Mouse (Mus musculus): Measurements from ENCODE around the gene Alkbh2. TPM values are rescaled to one million over a fixed set of nuclear protein-coding genes. Genes with fewer than 3 reads are reported as not detected.

Alkbh2 gene
- polyA plus RNA-seq, 1 experiment, result 11.6 TPM

GRCm38 (mm10) chr5:114163117-114163696, 35.2 kb upstream of the Alkbh2 start:
- H3K4me1 ChIP-seq, result peaks cover 8% of the 10 kb centered on the region
- H3K4me3 ChIP-seq (replicated peaks), result no peak overlapping the region
- H3K36me3 ChIP-seq (replicated peaks; ENCODE audit: low read length), result no peaks in the 10 kb centered on the region
- peaks cover 1% of the 10 kb centered on the region; the same call in 1 of the 2 replicates for H3K9me3 ChIP-seq
- TF ChIP-seq FLI1 (IDR thresholded peaks at IDR 0.05; ENCODE audit: low read length) (no peak), GATA1 (IDR thresholded peaks at IDR 0.05; ENCODE audit: borderline replicate concordance, low read length) (no peak)
- peaks cover 24% of the 10 kb centered on the region for H3K27me3 ChIP-seq (replicated peaks)

GRCm38 (mm10) chr5:114162106-114162815, 34.2 kb upstream of the Alkbh2 start:
- H3K36me3 ChIP-seq (replicated peaks; ENCODE audit: low read length), result no peaks in the 10 kb centered on the region
- no peak for TF ChIP-seq GATA1 (IDR thresholded peaks at IDR 0.05; ENCODE audit: borderline replicate concordance, low read length)
- no peak for TF ChIP-seq FLI1 (IDR thresholded peaks at IDR 0.05; ENCODE audit: low read length)
- H3K4me1 ChIP-seq, result peaks cover 8% of the 10 kb centered on the region
- H3K9me3 ChIP-seq, result no peaks in the 10 kb centered on the region
- H3K4me3 ChIP-seq (replicated peaks), result peak overlapping the region; percentile 10
- H3K27me3 ChIP-seq (replicated peaks), result peaks cover 31% of the 10 kb centered on the region

- Histone ChIP-seq H3K27me3 (replicated peaks) (peaks cover 28% of the 10 kb centered on the region), H3K9me3 (no peaks in the 10 kb centered on the region), H3K4me1 (peaks cover 8% of the 10 kb centered on the region), H3K36me3 (replicated peaks; ENCODE audit: low read length) (no peaks in the 10 kb centered on the region), H3K4me3 (replicated peaks) (no peak overlapping the region)
- no peak for TF ChIP-seq FLI1 (IDR thresholded peaks at IDR 0.05; ENCODE audit: low read length)
- no peak for TF ChIP-seq GATA1 (IDR thresholded peaks at IDR 0.05; ENCODE audit: borderline replicate concordance, low read length)
Measured at GRCm38 (mm10) chr5:114161424-114161823, 33.4 kb upstream of the Alkbh2 start.

- Histone ChIP-seq H3K4me1 (no peaks in the 10 kb centered on the region; the same call in 1 of the 2 replicates), H3K9me3 (peaks cover 3% of the 10 kb centered on the region; the same call in 1 of the 2 replicates), H3K36me3 (replicated peaks; ENCODE audit: low read length) (no peaks in the 10 kb centered on the region), H3K27me3 (replicated peaks) (peaks cover 32% of the 10 kb centered on the region), H3K4me3 (replicated peaks) (no peak overlapping the region)
- TF ChIP-seq FLI1 (IDR thresholded peaks at IDR 0.05; ENCODE audit: low read length) (no peak), GATA1 (IDR thresholded peaks at IDR 0.05; ENCODE audit: borderline replicate concordance, low read length) (no peak)
Measured at GRCm38 (mm10) chr5:114157236-114157635, 29.2 kb upstream of the Alkbh2 start.

GRCm38 (mm10) chr5:114155168-114155933, 27.3 kb upstream of the Alkbh2 start:
- H3K4me1 ChIP-seq, result no peaks in the 10 kb centered on the region
- H3K27me3 ChIP-seq (replicated peaks), result peaks cover 44% of the 10 kb centered on the region
- TF ChIP-seq GATA1 (IDR thresholded peaks at IDR 0.05; ENCODE audit: borderline replicate concordance, low read length) (no peak), FLI1 (IDR thresholded peaks at IDR 0.05; ENCODE audit: low read length) (no peak)
- peaks cover 3% of the 10 kb centered on the region; the same call in 1 of the 2 replicates for H3K9me3 ChIP-seq
- no peaks in the 10 kb centered on the region for H3K36me3 ChIP-seq (replicated peaks; ENCODE audit: low read length)
- no peak overlapping the region for H3K4me3 ChIP-seq (replicated peaks)

- no peak for TF ChIP-seq FLI1 (IDR thresholded peaks at IDR 0.05; ENCODE audit: low read length)
- no peak for TF ChIP-seq GATA1 (IDR thresholded peaks at IDR 0.05; ENCODE audit: borderline replicate concordance, low read length)
- H3K27me3 ChIP-seq (replicated peaks), result peaks cover 44% of the 10 kb centered on the region
Measured at GRCm38 (mm10) chr5:114154765-114155164, 26.7 kb upstream of the Alkbh2 start.

GRCm38 (mm10) chr5:114153490-114153889, 25.5 kb upstream of the Alkbh2 start:
- peak overlapping the region; percentile 59 for H3K4me3 ChIP-seq (replicated peaks)
- H3K27me3 ChIP-seq (replicated peaks), result peaks cover 52% of the 10 kb centered on the region
- no peak for TF ChIP-seq FLI1 (IDR thresholded peaks at IDR 0.05; ENCODE audit: low read length)
- no peak for TF ChIP-seq GATA1 (IDR thresholded peaks at IDR 0.05; ENCODE audit: borderline replicate concordance, low read length)
- no peaks in the 10 kb centered on the region for H3K36me3 ChIP-seq (replicated peaks; ENCODE audit: low read length)
- peaks cover 12% of the 10 kb centered on the region for H3K9me3 ChIP-seq
- H3K4me1 ChIP-seq, result no peaks in the 10 kb centered on the region

More at GRCm38 (mm10) chr5:114154765-114155164, 26.7 kb upstream of the Alkbh2 start:
- no peak overlapping the region for H3K4me3 ChIP-seq (replicated peaks)
- no peaks in the 10 kb centered on the region for H3K4me1 ChIP-seq
- H3K9me3 ChIP-seq, result peaks cover 3% of the 10 kb centered on the region; the same call in 1 of the 2 replicates
- H3K36me3 ChIP-seq (replicated peaks; ENCODE audit: low read length), result no peaks in the 10 kb centered on the region

GRCm38 (mm10) chr5:114152359-114153092, 24.5 kb upstream of the Alkbh2 start:
- Histone ChIP-seq H3K4me3 (replicated peaks) (no peak overlapping the region), H3K27me3 (replicated peaks) (peaks cover 48% of the 10 kb centered on the region), H3K4me1 (no peaks in the 10 kb centered on the region), H3K9me3 (peaks cover 14% of the 10 kb centered on the region), H3K36me3 (replicated peaks; ENCODE audit: low read length) (no peaks in the 10 kb centered on the region)
- TF ChIP-seq FLI1 (IDR thresholded peaks at IDR 0.05; ENCODE audit: low read length) (no peak), GATA1 (IDR thresholded peaks at IDR 0.05; ENCODE audit: borderline replicate concordance, low read length) (no peak)
